Mouse (Mus musculus) neural tube, embryonic 12.5 days (tissue): ENCODE data around the gene Fdxacb1. TPM values are rescaled to one million over a fixed set of nuclear protein-coding genes. Genes with fewer than 3 reads are reported as not detected.
A peak's percentile ranks its signal among the peaks of the same experiment; 100 is the strongest.

Experiments used
- ATAC-seq: fragments of 200-750 bp; cut with Nextera tagmentation; 2 replicates; pipeline ENCODE4 v1.8.0; 2017; ENCODE audit warnings: low read depth, mild to moderate bottlenecking, moderate TSS enrichment, moderate library complexity; ENCODE audit not compliant: low FRiP score
- H3K27ac ChIP-seq: fragments of 300-500 bp; sonication (generic); 2 replicates; pipeline ENCODE4 v1.5.1; 2016
- H3K27me3 ChIP-seq: fragments of 300-500 bp; sonication (generic); replicated peaks from 2 replicates; pipeline ENCODE4 v1.6.1; 2016; ENCODE audit warnings: mild to moderate bottlenecking
- H3K36me3 ChIP-seq: fragments of 300-500 bp; sonication (generic); 2 replicates; pipeline ENCODE4 v1.6.1; 2016; ENCODE audit warnings: mild to moderate bottlenecking
- H3K4me1 ChIP-seq: fragments of 300-500 bp; sonication (generic); 2 replicates; pipeline ENCODE4 v1.6.1; 2016
- H3K4me2 ChIP-seq: fragments of 300-500 bp; sonication (generic); replicated peaks from 2 replicates; pipeline ENCODE4 v1.6.1; 2016; ENCODE audit warnings: mild to moderate bottlenecking
- H3K4me3 ChIP-seq: fragments of 300-500 bp; sonication (generic); 2 replicates; pipeline ENCODE4 v1.5.1; 2016
- H3K9ac ChIP-seq: fragments of 300-500 bp; sonication (generic); 2 replicates; pipeline ENCODE4 v1.6.1; 2016; ENCODE audit warnings: mild to moderate bottlenecking
- H3K9me3 ChIP-seq: fragments of 300-500 bp; sonication (generic); 2 replicates; pipeline ENCODE4 v1.6.1; 2016; ENCODE audit warnings: mild to moderate bottlenecking
- WGBS: fragments of 180-500 bp; shearing (Covaris S2); methylation state at CpG from one replicate; pipeline ENCODE4 v1.1.7; 2016; 5-methylcytosine and 5-hydroxymethylcytosine counted together
- polyA plus RNA-seq: library from polyadenylated mRNA; unstranded; fragments of >200 nt; fragmentation: Nextera tagmentation; extraction: Ambion mirVana; gene quantifications from 2 replicates; pipeline ENCODE4 v1.2.1, GENCODE M21; 2016

The Fdxacb1 gene
- polyA plus RNA-seq, 1 experiment from 2014 or later = 12.2 TPM

DNA sequence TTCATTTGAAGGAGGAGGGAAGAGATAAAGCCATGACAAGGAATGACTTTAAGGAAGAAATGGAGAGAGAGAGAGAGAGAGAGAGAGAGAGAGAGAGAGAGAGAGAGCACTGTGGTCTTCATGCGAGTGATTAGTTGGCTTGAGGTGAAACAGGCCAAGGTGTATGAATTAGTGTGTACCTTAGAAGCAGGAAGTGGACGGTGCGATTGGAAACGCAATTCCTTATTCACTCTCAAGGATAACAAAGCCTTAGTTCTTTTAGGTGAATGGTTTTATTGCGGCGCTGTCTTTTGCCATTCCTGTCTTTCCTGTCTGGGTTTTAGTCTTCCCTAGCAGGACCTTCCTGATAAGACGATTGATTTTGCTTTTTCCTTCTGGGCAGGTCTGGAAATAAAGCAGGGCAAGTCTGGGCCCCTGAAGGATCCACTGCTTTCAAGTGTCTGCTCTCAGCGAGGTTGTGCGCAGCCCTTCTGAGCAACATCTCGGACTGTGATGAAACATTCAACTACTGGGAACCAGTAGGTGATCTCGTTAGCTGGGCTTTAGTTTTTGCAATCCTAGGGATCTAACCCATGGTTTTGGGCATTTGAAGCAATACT lies 8.2 kb downstream of the Fdxacb1 start:
- H3K9me3 ChIP-seq = no peaks in the 10 kb centered on the region
- 66% methylated on average over 11 of the region's 11 CpGs for WGBS
- H3K36me3 ChIP-seq = peaks cover 23% of the 10 kb centered on the region
- peaks cover 14% of the 10 kb centered on the region for H3K4me1 ChIP-seq
- no peak overlapping the region for H3K27ac ChIP-seq
- no peaks in the 10 kb centered on the region for H3K27me3 ChIP-seq
- peak overlapping the region; percentile 88 for H3K9ac ChIP-seq
- peak overlapping the region; percentile 91 for H3K4me3 ChIP-seq
- H3K4me2 ChIP-seq = peak overlapping the region; percentile 86
- no peak for ATAC-seq

DNA sequence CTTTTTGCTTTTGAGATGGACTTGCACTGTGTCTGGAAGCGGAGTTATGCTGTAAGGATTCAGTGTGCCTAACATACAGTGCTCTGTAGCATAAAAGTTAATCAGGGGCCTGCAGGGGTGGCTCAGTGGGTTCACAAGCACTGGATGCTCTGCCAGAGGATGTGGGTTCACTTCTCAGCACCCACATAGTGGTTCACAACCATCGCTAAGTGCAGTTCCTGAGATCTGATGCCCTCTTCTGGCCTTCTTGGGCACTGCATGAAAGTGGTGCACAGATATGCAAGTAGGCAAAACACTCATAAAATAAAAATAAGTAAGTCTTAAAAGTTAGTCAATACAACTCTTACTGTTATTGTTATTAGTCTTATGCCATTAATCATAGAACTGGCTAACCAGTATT lies 14.1 kb downstream of the Fdxacb1 start:
- H3K27me3 ChIP-seq = no peaks in the 10 kb centered on the region
- no peak overlapping the region for H3K9ac ChIP-seq
- no peak overlapping the region for H3K4me2 ChIP-seq
- H3K36me3 ChIP-seq = peaks cover 69% of the 10 kb centered on the region
- H3K4me1 ChIP-seq = no peaks in the 10 kb centered on the region
- ATAC-seq = no peak
- no peak overlapping the region for H3K4me3 ChIP-seq
- no peaks in the 10 kb centered on the region for H3K9me3 ChIP-seq
- no peak overlapping the region for H3K27ac ChIP-seq
- 76% methylated on average over 2 of the region's 2 CpGs for WGBS

DNA sequence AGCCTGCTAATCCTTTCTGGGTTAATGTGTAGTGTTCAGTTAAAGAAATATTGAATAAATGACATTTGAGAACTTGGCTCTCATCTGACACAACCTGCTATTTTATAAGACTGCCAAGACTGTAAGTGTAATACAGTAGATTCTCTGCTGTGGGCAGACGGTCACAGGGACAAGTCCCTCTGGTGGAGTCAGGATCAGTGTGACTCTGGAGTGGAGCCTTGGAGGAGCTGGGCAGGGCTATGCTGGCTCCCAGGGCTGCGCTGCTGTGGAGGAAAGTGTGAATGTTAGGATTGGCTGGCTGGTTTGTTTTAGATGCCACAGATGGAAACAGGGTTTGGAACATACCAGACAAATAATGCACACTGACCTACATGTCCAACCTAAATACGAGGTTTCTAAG lies 27.2 kb downstream of the Fdxacb1 start:
- Histone ChIP-seq H3K27ac (no peak overlapping the region), H3K9me3 (no peaks in the 10 kb centered on the region), H3K36me3 (peaks cover 48% of the 10 kb centered on the region), H3K4me3 (no peak overlapping the region), H3K4me2 (no peak overlapping the region), H3K4me1 (no peaks in the 10 kb centered on the region), H3K9ac (no peak overlapping the region), H3K27me3 (no peaks in the 10 kb centered on the region)
- ATAC-seq = no peak
- 98% methylated on average over 3 of the region's 3 CpGs for WGBS

DNA sequence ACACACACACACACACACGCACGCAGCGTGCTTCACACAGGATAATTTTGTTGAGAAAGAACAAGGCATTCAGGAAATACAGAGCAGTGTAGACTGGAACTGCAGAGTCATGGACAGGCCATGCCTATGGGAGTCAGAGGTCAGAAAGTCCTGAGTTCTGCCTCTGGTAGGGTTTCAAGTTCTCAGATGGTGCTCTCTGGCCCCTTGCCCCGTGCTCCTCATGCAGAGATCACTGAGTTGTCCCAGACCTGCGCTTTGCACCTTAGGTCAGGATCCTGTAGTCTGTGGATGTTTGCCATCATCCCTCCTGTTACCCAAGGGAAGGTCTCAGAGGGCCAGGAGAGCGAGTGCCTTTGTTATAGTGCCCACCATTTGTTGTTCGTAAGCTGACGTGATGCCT lies 28.7 kb downstream of the Fdxacb1 start:
- no peaks in the 10 kb centered on the region for H3K9me3 ChIP-seq
- ATAC-seq = no peak
- H3K9ac ChIP-seq = no peak overlapping the region
- 91% methylated on average over 8 of the region's 8 CpGs for WGBS
- no peak overlapping the region for H3K4me3 ChIP-seq
- H3K27me3 ChIP-seq = no peaks in the 10 kb centered on the region
- no peak overlapping the region for H3K27ac ChIP-seq
- H3K4me1 ChIP-seq = no peaks in the 10 kb centered on the region
- H3K4me2 ChIP-seq = no peak overlapping the region
- peaks cover 41% of the 10 kb centered on the region for H3K36me3 ChIP-seq

DNA sequence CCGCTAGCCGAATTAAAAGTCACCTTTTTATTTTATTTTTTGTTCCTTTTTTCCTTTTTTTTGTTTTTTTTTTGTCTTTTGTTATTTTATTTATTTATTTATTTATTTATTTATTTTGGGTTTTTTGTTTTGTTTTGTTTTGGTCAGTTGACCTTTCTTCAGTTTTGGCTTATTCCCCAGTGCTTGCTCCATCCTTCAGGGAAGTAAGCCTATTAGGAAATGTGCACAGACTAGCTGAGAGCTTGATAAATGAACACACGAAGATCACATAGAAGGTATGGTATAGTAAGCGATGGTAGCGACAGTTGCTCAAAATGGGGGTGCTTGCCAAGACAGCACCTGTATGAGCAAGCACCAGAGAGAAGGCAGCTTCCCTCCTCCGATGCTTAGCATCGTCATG lies 29.6 kb downstream of the Fdxacb1 start:
- no peak for ATAC-seq

DNA sequence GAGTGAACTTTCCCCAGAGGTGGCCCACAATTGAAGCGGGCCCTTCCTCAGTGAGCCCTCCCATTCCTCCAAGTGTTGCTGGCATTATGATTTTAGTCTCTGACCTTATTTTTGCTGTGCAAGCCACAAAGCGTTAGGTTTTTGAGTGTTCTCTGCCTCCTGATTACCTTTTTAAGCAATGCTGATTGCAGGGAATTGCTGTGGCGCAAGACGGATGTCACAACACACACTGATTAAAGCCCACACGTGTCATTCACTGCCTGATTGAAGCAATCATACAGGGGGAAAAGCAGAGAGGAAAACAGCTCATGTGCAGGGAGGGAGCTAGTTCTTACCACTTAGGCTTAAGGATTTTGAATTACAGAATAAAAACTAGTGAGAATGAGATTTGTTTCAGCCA lies 30.3 kb downstream of the Fdxacb1 start:
- no peaks in the 10 kb centered on the region for H3K9me3 ChIP-seq
- H3K4me2 ChIP-seq = no peak overlapping the region
- H3K4me3 ChIP-seq = no peak overlapping the region
- 87% methylated on average over 5 of the region's 5 CpGs for WGBS
- no peak overlapping the region for H3K27ac ChIP-seq
- H3K36me3 ChIP-seq = peaks cover 44% of the 10 kb centered on the region
- ATAC-seq = no peak
- H3K4me1 ChIP-seq = no peaks in the 10 kb centered on the region
- H3K27me3 ChIP-seq = no peaks in the 10 kb centered on the region
- H3K9ac ChIP-seq = no peak overlapping the region

More for the DNA sequence above, 29.6 kb downstream of the Fdxacb1 start:
- Histone ChIP-seq H3K9ac (no peak overlapping the region), H3K27ac (no peak overlapping the region), H3K36me3 (peaks cover 38% of the 10 kb centered on the region), H3K27me3 (no peaks in the 10 kb centered on the region), H3K4me3 (no peak overlapping the region), H3K9me3 (no peaks in the 10 kb centered on the region), H3K4me2 (no peak overlapping the region), H3K4me1 (no peaks in the 10 kb centered on the region)
- WGBS = 97% methylated on average over 7 of the region's 7 CpGs

DNA sequence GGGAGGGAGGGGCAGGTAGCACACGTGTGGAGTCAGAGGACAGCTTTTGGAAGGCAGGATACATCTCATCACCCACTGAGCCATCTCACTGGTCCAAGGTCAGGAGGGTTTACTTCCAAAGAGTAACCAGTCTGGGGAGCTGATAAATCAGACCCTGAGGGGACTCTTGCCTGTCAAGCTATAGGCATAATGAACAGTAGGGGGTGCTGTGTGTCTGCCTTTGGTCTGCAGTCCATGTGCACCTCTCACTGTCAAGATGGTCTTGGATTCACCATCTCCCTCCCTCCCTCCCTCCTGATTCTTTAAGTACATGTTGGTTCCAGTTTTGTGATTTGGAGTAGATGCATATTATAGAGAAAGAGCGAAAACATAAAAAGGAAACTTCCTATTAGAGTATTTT lies 32.9 kb downstream of the Fdxacb1 start:
- 71% methylated on average over 2 of the region's 2 CpGs for WGBS

DNA sequence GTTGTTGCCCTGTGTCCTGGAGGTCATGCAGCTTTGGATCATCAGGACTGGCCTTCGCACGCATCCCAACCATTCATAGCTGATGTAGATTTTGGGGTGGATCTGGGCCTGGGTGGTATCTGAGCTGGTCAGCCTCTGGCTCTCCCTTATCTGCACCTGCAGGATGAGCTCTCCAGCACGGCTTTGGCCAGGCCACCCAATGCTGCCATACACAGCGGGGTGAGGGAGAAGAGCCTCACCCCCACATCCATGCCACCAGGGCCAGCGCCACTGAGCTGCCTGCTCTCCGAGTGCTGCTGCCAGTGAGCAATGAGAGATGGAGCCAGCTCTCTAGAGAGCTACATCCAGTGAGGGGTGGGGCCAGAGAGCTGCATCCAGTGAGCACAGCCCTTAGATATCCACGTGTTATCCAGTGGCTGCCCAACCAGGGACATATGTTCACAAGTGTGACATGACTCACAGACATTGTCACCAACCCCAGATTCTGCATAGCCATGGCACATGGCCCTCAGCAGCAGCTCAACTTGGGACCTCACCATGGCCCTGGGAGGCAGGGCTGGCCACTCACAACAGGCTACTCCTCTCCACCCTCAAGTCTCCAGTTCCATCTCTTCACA lies 35.1 kb downstream of the Fdxacb1 start:
- H3K9ac ChIP-seq = no peak overlapping the region
- H3K4me3 ChIP-seq = no peak overlapping the region
- peaks cover 59% of the 10 kb centered on the region for H3K36me3 ChIP-seq
- ATAC-seq = no peak
- 87% methylated on average over 7 of the region's 7 CpGs for WGBS
- no peaks in the 10 kb centered on the region for H3K4me1 ChIP-seq
- H3K27ac ChIP-seq = no peak overlapping the region
- no peak overlapping the region for H3K4me2 ChIP-seq
- H3K9me3 ChIP-seq = no peaks in the 10 kb centered on the region
- H3K27me3 ChIP-seq = no peaks in the 10 kb centered on the region

More for the DNA sequence above, 32.9 kb downstream of the Fdxacb1 start:
- Histone ChIP-seq H3K4me3 (no peak overlapping the region), H3K27ac (no peak overlapping the region), H3K4me1 (no peaks in the 10 kb centered on the region), H3K9me3 (no peaks in the 10 kb centered on the region), H3K27me3 (no peaks in the 10 kb centered on the region), H3K9ac (no peak overlapping the region), H3K4me2 (no peak overlapping the region), H3K36me3 (peaks cover 57% of the 10 kb centered on the region)
- no peak for ATAC-seq

DNA sequence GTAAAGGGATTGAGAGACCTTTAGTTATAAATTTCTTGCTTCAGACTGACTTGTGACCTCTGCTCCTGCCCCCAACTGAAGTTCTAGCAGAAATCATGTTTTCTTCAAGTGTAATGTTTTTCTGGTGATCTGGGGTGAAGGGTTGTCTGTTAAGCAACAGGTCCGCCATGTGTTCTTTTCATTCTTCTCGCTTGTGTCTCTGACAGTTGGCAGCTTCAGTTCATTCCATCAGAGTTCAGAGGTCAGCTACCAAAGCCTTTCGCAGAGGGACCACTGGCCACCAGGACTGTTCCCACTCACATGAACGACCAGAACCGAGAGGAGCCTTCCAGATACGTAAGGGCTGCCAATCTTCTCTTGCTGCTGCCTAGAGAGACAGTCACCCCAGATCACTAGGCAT lies 40.4 kb downstream of the Fdxacb1 start:
- Histone ChIP-seq H3K36me3 (peaks cover 59% of the 10 kb centered on the region), H3K4me1 (no peaks in the 10 kb centered on the region), H3K9ac (no peak overlapping the region), H3K4me3 (no peak overlapping the region), H3K4me2 (no peak overlapping the region), H3K9me3 (no peaks in the 10 kb centered on the region), H3K27ac (no peak overlapping the region), H3K27me3 (no peaks in the 10 kb centered on the region)
- WGBS = 90% methylated on average over 6 of the region's 6 CpGs
- no peak for ATAC-seq

DNA sequence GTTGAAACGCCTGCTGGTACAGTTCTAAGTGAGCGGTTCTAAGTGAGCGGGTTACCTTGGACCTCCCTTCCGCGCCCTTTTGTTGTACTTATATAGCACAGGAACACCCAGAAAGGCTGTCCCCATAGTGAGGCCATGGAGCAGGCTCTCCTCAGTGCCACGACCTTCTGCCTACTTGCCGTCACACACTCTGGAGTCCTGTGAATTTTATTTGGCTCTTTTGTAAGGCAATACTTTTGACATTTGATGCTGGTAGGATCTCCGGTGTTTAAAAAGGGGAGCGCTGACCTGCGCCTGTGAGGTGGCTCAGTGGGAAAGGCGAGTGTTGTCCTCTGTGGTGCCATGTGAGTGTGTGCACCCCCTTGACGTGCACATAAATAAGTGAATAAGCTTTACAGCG lies 41.1 kb downstream of the Fdxacb1 start:
- Histone ChIP-seq H3K9ac (no peak overlapping the region), H3K27ac (no peak overlapping the region), H3K27me3 (no peaks in the 10 kb centered on the region), H3K4me1 (no peaks in the 10 kb centered on the region), H3K9me3 (no peaks in the 10 kb centered on the region), H3K4me3 (no peak overlapping the region), H3K4me2 (no peak overlapping the region), H3K36me3 (peaks cover 59% of the 10 kb centered on the region)
- no peak for ATAC-seq
- 92% methylated on average over 13 of the region's 13 CpGs for WGBS

DNA sequence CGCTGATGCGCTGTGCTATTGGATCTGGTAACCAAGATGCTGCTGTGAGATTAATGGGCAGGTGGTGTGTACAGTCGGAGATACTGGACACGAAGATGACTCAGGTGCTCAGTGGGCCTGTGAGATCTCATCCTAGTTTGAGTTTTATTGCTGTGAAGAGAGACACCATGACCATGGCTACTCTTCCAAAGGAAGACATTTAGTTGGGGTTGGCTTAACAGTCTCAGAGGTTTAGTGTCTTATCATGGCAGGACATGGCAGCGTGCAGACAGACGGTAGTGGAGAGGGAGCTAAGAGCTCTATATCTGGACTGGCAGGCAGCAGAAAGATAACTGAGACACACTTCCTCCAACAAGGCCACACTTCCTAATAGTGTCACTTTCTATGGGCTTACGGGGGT lies 43.2 kb downstream of the Fdxacb1 start:
- H3K9ac ChIP-seq = no peak overlapping the region
- WGBS = 95% methylated on average over 7 of the region's 7 CpGs
- no peaks in the 10 kb centered on the region for H3K9me3 ChIP-seq
- no peak for ATAC-seq
- H3K4me1 ChIP-seq = no peaks in the 10 kb centered on the region
- no peak overlapping the region for H3K27ac ChIP-seq
- H3K4me3 ChIP-seq = no peak overlapping the region
- H3K36me3 ChIP-seq = peaks cover 45% of the 10 kb centered on the region
- no peaks in the 10 kb centered on the region for H3K27me3 ChIP-seq
- H3K4me2 ChIP-seq = no peak overlapping the region

DNA sequence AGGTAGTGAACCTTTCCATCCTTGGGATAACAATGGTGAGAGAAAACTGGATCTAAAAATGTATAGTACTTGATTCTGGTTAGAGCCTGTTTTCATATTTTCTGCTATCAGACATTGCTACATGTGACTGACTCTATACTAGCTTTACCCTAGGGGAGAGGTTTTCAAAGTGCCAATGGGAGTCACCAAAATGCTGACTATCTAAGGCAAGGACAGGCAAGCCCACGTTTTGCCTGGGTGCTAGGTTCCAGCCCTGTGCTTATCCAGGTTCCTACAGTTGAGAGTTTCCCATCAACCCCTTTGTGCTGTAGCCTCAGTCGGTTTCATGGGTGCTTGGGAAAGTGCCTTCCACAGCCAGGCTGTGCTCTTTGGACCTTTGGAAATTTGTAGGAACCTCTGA lies 43.7 kb downstream of the Fdxacb1 start:
- 73% methylated on average over 2 of the region's 2 CpGs for whole genome bisulfite sequencing
- no peaks in the 10 kb centered on the region for H3K9me3 ChIP-seq
- no peak for ATAC-seq
- no peak overlapping the region for H3K9ac ChIP-seq
- no peak overlapping the region for H3K27ac ChIP-seq
- no peak overlapping the region for H3K4me3 ChIP-seq
- H3K36me3 ChIP-seq = peaks cover 43% of the 10 kb centered on the region
- no peak overlapping the region for H3K4me2 ChIP-seq
- no peaks in the 10 kb centered on the region for H3K27me3 ChIP-seq
- H3K4me1 ChIP-seq = no peaks in the 10 kb centered on the region

DNA sequence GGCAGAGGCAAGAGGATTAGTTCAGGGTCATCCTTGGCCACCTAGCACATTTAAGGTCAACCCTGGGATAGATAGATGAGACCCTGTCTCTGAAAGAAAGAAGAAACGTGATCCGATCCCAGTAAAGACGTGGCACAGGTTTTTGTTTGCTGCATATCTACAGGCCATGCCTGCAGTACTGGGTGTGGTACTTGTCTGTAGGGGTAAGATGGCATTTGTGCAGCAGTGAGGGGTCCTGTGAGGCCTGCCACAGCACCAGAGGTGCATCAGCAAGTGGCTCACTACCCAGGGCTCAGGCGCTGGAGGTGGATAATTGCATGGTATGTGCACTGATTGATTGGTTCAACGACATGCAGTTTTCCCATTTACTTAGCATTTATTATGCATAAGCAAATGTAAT lies 45.8 kb downstream of the Fdxacb1 start:
- WGBS = 97% methylated on average over 5 of the region's 5 CpGs
- no peak overlapping the region for H3K27ac ChIP-seq
- H3K4me1 ChIP-seq = no peaks in the 10 kb centered on the region
- no peaks in the 10 kb centered on the region for H3K27me3 ChIP-seq
- peaks cover 45% of the 10 kb centered on the region for H3K36me3 ChIP-seq
- no peaks in the 10 kb centered on the region for H3K9me3 ChIP-seq
- ATAC-seq = no peak
- no peak overlapping the region for H3K9ac ChIP-seq
- H3K4me2 ChIP-seq = no peak overlapping the region
- H3K4me3 ChIP-seq = no peak overlapping the region
